ENCODE assay signal across 8 mouse cellular contexts in the genomic region with DNA sequence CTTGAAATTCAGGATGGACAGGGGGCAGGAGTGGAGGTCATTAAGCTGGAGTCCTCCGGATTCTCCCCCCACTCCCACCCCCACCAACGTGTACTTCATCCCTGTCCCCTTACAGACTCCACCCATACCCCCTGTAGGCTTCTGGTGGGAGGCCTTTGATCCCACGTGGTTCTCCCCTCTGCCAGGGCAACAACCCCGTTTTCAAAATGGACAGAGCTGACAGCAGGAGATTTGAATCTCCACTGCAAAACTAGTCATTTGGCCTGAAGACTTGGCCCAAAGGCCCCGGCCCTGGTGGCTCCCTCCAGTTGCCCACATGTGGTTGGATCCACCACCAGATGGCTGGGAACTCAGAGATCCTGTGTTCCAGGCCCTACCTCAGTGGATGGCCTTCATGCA. TPM values are rescaled to one million over a fixed set of nuclear protein-coding genes. Genes with fewer than 3 reads are reported as not detected.
DNase-seq lines count a peak whose midpoint lies in the region; ATAC-seq and TF ChIP-seq lines count a peak whose summit lies in the region.

No protein-coding gene starts in this region.

- H3K4me1 ChIP-seq in heart, adult 2 months (ENCODE audit: control insufficient read depth, insufficient read depth, low read length): peaks cover 7% of the 10 kb centered on the region
- peaks cover 39% of the 10 kb centered on the region for H3K4me1 ChIP-seq in midbrain, embryonic 10.5 days
- peaks cover 8% of the 10 kb centered on the region for H3K4me1 ChIP-seq in midbrain, embryonic 16.5 days (ENCODE audit: control insufficient read depth, insufficient read depth, low read length)
- no peaks in the 10 kb centered on the region for H3K4me1 ChIP-seq in hindbrain, postnatal 0 days (ENCODE audit: insufficient read depth, low read length)
- H3K4me1 ChIP-seq in stomach, embryonic 14.5 days (ENCODE audit: control insufficient read depth, insufficient read depth, low read length): peaks cover 19% of the 10 kb centered on the region; the same call in 1 of the 2 replicates

- no peaks in the 10 kb centered on the region for H3K27me3 ChIP-seq in heart, adult 2 months (ENCODE audit: control insufficient read depth, insufficient read depth, low read length)
- H3K27me3 ChIP-seq in midbrain, embryonic 10.5 days (ENCODE audit: low read depth, poor library complexity, severe bottlenecking): peaks cover 53% of the 10 kb centered on the region
- peaks cover 2% of the 10 kb centered on the region; the same call in 1 of the 2 replicates for H3K27me3 ChIP-seq in midbrain, embryonic 16.5 days (ENCODE audit: control insufficient read depth, insufficient read depth, low read depth, low read length)
- H3K27me3 ChIP-seq in hindbrain, postnatal 0 days (ENCODE audit: insufficient read depth, low read length): no peaks in the 10 kb centered on the region
- H3K27me3 ChIP-seq in stomach, embryonic 14.5 days (ENCODE audit: control insufficient read depth, insufficient read depth, low read length): no peaks in the 10 kb centered on the region

- H3K79me2 ChIP-seq in heart, adult 2 months (replicated peaks; ENCODE audit: control insufficient read depth, insufficient read depth, low read length): peaks cover 1% of the 10 kb centered on the region; the same call in 1 of the 2 replicates

- intact Hi-C loops in heart, adult 2 months (cut with DNase I): no loop called here
- intact Hi-C loops in heart, postnatal 25 days (cut with DNase I): no loop called here

- H3K4me3 ChIP-seq in heart, adult 2 months: no peak overlapping the region; the same call in 1 of the 2 replicates
- peak overlapping the region; percentile 60; the same call in 1 of the 2 replicates for H3K4me3 ChIP-seq in midbrain, embryonic 10.5 days
- H3K4me3 ChIP-seq in midbrain, embryonic 16.5 days (ENCODE audit: low read depth, low read length): no peak overlapping the region
- no peak overlapping the region for H3K4me3 ChIP-seq in hindbrain, postnatal 0 days (ENCODE audit: low read length)
- H3K4me3 ChIP-seq in stomach, embryonic 14.5 days (ENCODE audit: low read depth, low read length): peak overlapping the region; percentile 90

- no peak overlapping the region for H3K4me2 ChIP-seq in midbrain, embryonic 16.5 days (ENCODE audit: low read length)
- H3K4me2 ChIP-seq in hindbrain, postnatal 0 days (ENCODE audit: low read depth, low read length): peak overlapping the region; percentile 66; the same call in 1 of the 2 replicates
- peak overlapping the region; percentile 78 for H3K4me2 ChIP-seq in stomach, embryonic 14.5 days (replicated peaks; ENCODE audit: low read depth, low read length)

- 20% methylated on average over 5 of the region's 5 CpGs for WGBS in heart, adult 2 months
- WGBS in midbrain, embryonic 10.5 days: 10% methylated on average over 5 of the region's 5 CpGs
- WGBS in midbrain, embryonic 16.5 days: 10% methylated on average over 5 of the region's 5 CpGs
- WGBS in hindbrain, postnatal 0 days: 12% methylated on average over 5 of the region's 5 CpGs
- WGBS in stomach, embryonic 14.5 days: 13% methylated on average over 5 of the region's 5 CpGs

- no peak for DNase-seq in heart, adult 2 months
- no peak for DNase-seq in heart, postnatal 25 days (ENCODE audit: low spot score)
- DNase-seq in midbrain, embryonic 10.5 days (ENCODE audit: low spot score): no peak
- DNase-seq in hindbrain, postnatal 0 days (ENCODE audit: low spot score): no peak
- no peak for DNase-seq in spleen, adult 12 weeks (ENCODE audit: low spot score)
- DNase-seq in embryo, embryonic 11 days: no peak

- TF ChIP-seq POLR2A in heart, adult 2 months (IDR thresholded peaks at IDR 0.05; ENCODE audit: insufficient read depth, low read depth, low read length): no peak

- ATAC-seq in midbrain, embryonic 16.5 days: no peak
- ATAC-seq in hindbrain, postnatal 0 days: no peak
- no peak for ATAC-seq in stomach, embryonic 14.5 days (ENCODE audit: insufficient number of reproducible peaks, insufficient read depth, low FRiP score, low read depth)

- no peaks in the 10 kb centered on the region for H3K36me3 ChIP-seq in heart, adult 2 months (ENCODE audit: control insufficient read depth, insufficient read depth, low read length)
- no peaks in the 10 kb centered on the region for H3K36me3 ChIP-seq in midbrain, embryonic 10.5 days
- no peaks in the 10 kb centered on the region for H3K36me3 ChIP-seq in midbrain, embryonic 16.5 days (ENCODE audit: control insufficient read depth, insufficient read depth, low read length)
- H3K36me3 ChIP-seq in hindbrain, postnatal 0 days (ENCODE audit: insufficient read depth, low read length): no peaks in the 10 kb centered on the region
- H3K36me3 ChIP-seq in stomach, embryonic 14.5 days (ENCODE audit: control insufficient read depth, insufficient read depth, low read length): no peaks in the 10 kb centered on the region

- no peak overlapping the region for H3K9ac ChIP-seq in heart, adult 2 months (ENCODE audit: low read depth, low read length)
- H3K9ac ChIP-seq in midbrain, embryonic 16.5 days (ENCODE audit: low read depth, low read length): no peak overlapping the region
- no peak overlapping the region for H3K9ac ChIP-seq in hindbrain, postnatal 0 days (replicated peaks; ENCODE audit: low read length)
- no peak overlapping the region for H3K9ac ChIP-seq in stomach, embryonic 14.5 days (replicated peaks; ENCODE audit: low read depth, low read length)

- no peak for TF ChIP-seq CTCF in heart, adult 2 months (IDR thresholded peaks at IDR 0.05)
- no peak for TF ChIP-seq CTCF in hindbrain, postnatal 0 days (IDR thresholded peaks at IDR 0.05; ENCODE audit: low read depth)

- H3K27ac ChIP-seq in heart, adult 2 months: peak overlapping the region; percentile 92; the same call in 1 of the 2 replicates
- H3K27ac ChIP-seq in midbrain, embryonic 10.5 days (replicated peaks): no peak overlapping the region
- no peak overlapping the region for H3K27ac ChIP-seq in midbrain, embryonic 16.5 days (ENCODE audit: low read length)
- H3K27ac ChIP-seq in hindbrain, postnatal 0 days: no peak overlapping the region
- H3K27ac ChIP-seq in stomach, embryonic 14.5 days (ENCODE audit: low read length): no peak overlapping the region; the same call in 1 of the 2 replicates

- no peaks in the 10 kb centered on the region for H3K9me3 ChIP-seq in midbrain, embryonic 10.5 days (replicated peaks)
- no peaks in the 10 kb centered on the region for H3K9me3 ChIP-seq in midbrain, embryonic 16.5 days (replicated peaks; ENCODE audit: control insufficient read depth, low read length, poor library complexity, severe bottlenecking)
- no peaks in the 10 kb centered on the region for H3K9me3 ChIP-seq in hindbrain, postnatal 0 days (ENCODE audit: low read length)
- H3K9me3 ChIP-seq in stomach, embryonic 14.5 days (ENCODE audit: control insufficient read depth, low read depth, low read length): no peaks in the 10 kb centered on the region

- TF ChIP-seq EP300 in heart, adult 2 months (IDR thresholded peaks at IDR 0.05; ENCODE audit: insufficient read depth, low read depth, low read length): no peak

RNA-seq across cellular contexts. Expression of gene Arhgap23, which starts 1.3 kb away (rescaled TPM):
- total RNA-seq in heart, adult 2 months (2021): 10 to 100 TPM; 12.8 to 13.7 TPM
- polyA plus RNA-seq in heart, adult 2 months (2012; rRNA removed): 18.4 and 19.2 TPM in 2 replicates
- 10 to 100 TPM; 14.8 to 19.4 TPM for total RNA-seq in heart, postnatal 25 days (2021)
- polyA plus RNA-seq in midbrain, embryonic 10.5 days (2016; fragmentation: Nextera tagmentation; extraction: Ambion mirVana): 1.9 and 2.3 TPM in 2 replicates
- polyA plus RNA-seq in midbrain, embryonic 16.5 days (2015; fragmentation: Nextera tagmentation; extraction: Ambion mirVana): 8.6 and 9.6 TPM in 2 replicates
- 75.2 and 86.8 TPM in 2 replicates for total RNA-seq in hindbrain, postnatal 0 days (2014; rRNA removed)
- polyA plus RNA-seq in hindbrain, postnatal 0 days (2015; fragmentation: Nextera tagmentation; extraction: Ambion mirVana): 7.3 and 7.7 TPM in 2 replicates
- polyA plus RNA-seq in stomach, embryonic 14.5 days (2014; fragmentation: Nextera tagmentation; extraction: Ambion mirVana): 6.4 and 6.5 TPM in 2 replicates

RNA-seq across cellular contexts. Expression of gene Socs7, which starts 54.3 kb away (rescaled TPM):
- total RNA-seq in heart, adult 2 months (2021): 10 to 100 TPM; 21.4 to 22.8 TPM
- 8.9 and 18.6 TPM in 2 replicates for polyA plus RNA-seq in heart, adult 2 months (2012; rRNA removed)
- total RNA-seq in heart, postnatal 25 days (2021): 10 to 100 TPM; 17.9 to 19.9 TPM
- 3.6 and 4.6 TPM in 2 replicates for polyA plus RNA-seq in midbrain, embryonic 10.5 days (2016; fragmentation: Nextera tagmentation; extraction: Ambion mirVana)
- 8.5 and 9.9 TPM in 2 replicates for polyA plus RNA-seq in midbrain, embryonic 16.5 days (2015; fragmentation: Nextera tagmentation; extraction: Ambion mirVana)
- 49.5 and 59.0 TPM in 2 replicates for total RNA-seq in hindbrain, postnatal 0 days (2014; rRNA removed)
- 5.5 and 5.9 TPM in 2 replicates for polyA plus RNA-seq in hindbrain, postnatal 0 days (2015; fragmentation: Nextera tagmentation; extraction: Ambion mirVana)
- polyA plus RNA-seq in stomach, embryonic 14.5 days (2014; fragmentation: Nextera tagmentation; extraction: Ambion mirVana): 2.8 and 3.0 TPM in 2 replicates

Comparison
In these comparisons a context has a peak if more than half of its experiments do, and no peak if none do; other contexts are left out.
1. H3K4me3 ChIP-seq: peak in midbrain, embryonic 10.5 days (single experiment) and stomach, embryonic 14.5 days (single experiment); none in heart, adult 2 months (single experiment), midbrain, embryonic 16.5 days (single experiment) and hindbrain, postnatal 0 days (single experiment).